Mouse (Mus musculus) olfactory bulb, adult 2 months (tissue): ENCODE measurements around the gene Gm5089.

Experiments used
- CTCF ChIP-seq: fragments of 200-500 bp; IDR thresholded peaks from 2 replicates; pipeline ENCODE4 v1.5.1; 2012; ENCODE audit warnings: low read depth, mild to moderate bottlenecking, low read length, moderate library complexity; ENCODE audit not compliant: insufficient read depth
- POLR2A ChIP-seq: fragments of 200-500 bp; IDR thresholded peaks from 2 replicates; pipeline ENCODE4 v1.6.1; 2012; ENCODE audit warnings: mild to moderate bottlenecking, low read depth, low read length, moderate library complexity; ENCODE audit not compliant: insufficient read depth

DNA sequence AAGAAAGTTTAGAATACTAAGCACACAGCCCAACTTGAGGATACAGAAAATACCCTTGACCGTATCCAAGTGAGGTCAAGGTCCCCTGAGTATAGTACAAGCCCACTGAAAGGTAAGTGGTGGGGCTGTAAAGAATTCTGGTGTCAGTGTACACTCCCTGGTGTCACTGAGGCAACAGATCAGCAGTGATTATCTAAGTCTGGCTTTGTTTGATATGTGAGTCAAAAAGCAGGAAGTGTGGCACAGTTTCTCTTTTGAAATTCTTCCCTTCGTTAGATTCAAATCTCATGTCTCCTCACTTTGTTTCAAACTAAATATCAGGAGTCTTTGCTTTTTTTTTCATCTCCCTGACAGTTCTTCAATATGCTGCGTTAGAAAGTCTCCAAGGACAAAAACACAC lies 18.4 kb downstream of the Gm5089 start:
- TF ChIP-seq CTCF (no peak), POLR2A (no peak)
